Mouse (Mus musculus) cerebellum, postnatal 36 days (tissue): ENCODE results near the gene Pam.
"Not testable (repeated sequence)": the region's sequence is repeated elsewhere in the genome, so short reads cannot be mapped to it uniquely, and the experiment has no call there.

Experiments
- DNase-seq, 2 experiments: peaks; one replicate each; pipeline ENCODE4 v3.0.0; 2021 to 2022; ENCODE audit warnings: mixed read lengths in 2 of 2

Gene Pam

DNA sequence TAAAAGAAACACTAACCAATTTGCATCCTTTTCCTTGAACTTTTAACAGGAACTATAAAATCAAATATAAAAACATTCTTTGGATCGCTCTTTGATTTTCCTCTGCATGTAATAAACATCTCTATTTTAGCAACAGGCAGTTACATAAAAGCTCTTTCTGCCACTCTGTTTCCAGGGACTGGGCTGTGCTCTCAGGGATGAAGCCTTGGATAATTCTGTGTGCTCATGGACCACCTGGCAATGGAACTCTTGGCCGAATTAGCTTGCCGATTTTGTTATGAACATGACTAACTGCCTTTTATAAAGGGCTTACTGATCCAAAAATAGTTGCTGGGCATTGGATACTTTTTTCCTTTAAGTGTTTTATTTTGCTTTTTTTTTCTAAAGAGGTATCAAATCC lies 134.8 kb downstream of the Pam start:
- no peak for DNase-seq

DNA sequence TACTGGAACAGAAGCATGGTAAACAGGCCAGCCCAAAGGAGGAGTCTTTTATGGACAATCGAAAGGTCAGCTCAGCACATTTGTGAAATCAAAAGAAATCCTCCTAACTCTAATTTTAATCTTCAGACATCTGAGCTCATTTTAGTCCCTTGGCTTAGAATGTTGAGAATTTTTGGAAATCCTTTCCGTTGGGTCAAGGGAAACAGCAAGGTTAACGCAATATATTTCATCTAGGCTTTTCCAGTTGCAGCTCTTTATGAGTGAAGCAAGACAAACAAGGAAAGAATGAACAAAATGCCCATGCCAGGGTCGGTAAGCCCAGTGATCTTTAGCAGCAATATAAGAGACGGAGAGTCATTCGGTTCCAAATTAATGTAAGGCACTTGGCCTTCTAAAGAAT lies 135.3 kb downstream of the Pam start:
- DNase-seq: no peak

DNA sequence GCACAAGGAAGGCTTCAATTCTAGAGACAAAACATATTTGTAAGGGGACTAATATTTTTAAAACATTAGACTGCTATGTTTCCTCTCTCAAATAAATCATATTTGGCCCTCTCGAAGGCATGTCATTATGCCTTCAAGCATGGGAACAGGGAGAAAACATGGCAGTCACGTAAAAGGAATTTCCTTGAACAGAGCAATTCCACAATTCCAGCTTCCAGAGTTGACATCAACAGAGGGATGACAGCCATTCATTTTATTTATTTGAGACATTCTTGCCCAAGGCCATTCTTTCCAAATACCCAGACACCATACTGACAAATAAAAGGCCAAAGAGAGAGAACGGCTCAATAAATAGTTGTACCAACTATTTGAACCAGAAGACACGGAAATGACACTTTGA lies 136.7 kb downstream of the Pam start:
- no peak for DNase-seq

DNA sequence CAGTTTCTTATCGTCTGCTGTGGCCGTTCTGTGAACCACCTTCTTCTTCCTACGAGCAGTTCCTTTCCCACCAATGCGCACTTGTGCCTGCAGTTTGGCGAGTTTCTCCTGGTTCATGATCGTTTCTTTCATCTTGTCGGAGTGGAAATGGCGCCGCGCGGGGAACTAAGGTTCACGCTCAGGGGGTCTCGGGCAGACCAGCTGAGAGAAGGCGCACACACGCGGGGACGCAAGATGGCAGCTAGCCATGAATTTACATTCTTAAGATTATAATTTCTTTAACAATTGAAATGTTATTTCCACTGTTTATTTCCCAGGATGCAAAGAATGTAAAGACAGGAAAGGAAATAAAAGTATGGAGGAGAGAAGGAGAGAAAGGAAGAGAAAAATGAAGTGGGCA lies 146.2 kb downstream of the Pam start:
- not testable (repeated sequence) for DNase-seq

DNA sequence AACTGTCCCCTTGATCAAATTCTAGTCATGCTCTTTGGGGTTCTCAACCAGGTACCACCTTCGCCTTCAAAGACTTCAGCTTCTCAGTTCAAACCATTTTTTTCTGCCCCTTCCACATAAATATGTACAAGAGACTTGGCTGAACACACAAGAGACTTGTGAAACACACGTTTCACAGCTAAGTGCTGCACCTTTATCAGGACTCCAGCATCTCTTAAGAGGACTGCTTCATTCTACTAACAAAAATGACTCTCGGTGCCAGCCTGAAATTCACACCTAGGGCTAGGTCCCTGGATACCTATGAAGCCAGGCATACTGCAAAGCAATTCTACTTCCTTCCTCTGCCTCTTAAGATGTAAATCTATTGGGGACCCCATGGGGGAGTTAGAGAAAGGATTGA lies 148.3 kb downstream of the Pam start:
- no peak for DNase-seq

DNA sequence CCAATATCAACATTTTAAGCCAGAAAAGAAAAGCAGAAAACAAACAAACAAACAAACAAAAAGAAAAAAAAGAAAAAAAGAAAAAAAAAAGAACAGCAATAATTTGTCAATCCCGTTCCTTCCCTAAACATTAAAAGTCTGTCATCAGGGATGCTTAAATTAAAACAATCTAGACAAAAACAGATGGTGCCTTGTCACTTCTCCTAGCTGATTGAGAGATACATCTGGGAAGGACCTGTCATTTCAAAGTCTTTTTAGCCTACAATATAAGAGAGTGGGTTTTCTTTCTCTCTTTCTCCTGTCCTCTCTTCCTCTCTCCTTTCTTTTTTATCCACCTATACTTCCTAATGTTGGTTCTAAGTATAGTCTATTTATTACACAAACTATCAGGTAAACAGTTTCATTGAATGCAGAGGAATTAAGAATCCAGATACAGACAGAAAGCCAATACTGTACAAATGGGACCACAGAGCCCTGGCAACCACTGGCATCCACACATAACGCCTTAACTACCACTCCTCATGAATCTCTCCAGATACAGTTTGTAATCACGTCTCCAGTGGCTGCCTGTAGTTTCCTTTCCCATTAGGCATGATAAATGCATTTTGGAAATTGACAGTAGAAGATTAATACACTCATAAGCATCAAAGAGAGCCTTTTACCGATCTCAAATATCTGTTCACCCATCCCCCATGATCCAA lies 151.4 kb downstream of the Pam start:
- DNase-seq: no peak

DNA sequence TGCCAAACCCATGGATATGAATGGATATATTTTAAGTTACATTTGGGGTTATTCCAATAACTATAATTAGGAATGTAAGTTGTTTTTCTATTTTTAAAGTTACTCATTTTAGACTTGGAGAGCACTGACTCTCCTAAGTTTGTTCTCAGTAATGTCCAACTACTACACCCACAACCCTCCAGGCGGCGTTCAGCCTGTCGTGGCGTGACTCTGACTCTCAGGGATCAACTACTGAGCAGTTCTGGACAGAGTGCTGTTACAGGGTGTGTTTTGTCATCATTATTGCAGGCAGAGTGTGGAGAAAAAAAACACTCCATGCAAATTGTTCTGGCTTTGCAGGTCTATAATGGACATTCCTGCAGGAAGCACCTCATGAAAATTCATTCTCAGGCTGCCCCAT lies 152.0 kb downstream of the Pam start:
- DNase-seq: no peak

DNA sequence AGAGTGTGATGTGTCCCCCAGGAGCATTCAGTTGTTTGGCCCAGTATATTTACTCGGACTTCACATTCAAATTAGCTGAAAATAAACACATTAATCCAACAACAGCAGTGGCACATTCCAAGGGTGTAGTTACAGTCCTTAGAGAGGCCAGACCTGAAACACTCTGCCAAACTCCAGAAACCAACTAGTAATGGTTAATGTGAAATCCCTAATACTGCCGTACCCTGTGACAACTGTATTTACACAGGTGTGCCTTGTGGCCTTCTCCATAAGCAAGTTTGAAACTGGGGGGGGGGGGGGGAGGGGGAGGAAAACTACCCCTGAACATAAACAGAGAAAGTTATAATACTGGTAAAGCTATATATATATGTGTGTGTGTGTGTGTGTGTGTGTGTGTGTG lies 152.5 kb downstream of the Pam start:
- DNase-seq: no peak

DNA sequence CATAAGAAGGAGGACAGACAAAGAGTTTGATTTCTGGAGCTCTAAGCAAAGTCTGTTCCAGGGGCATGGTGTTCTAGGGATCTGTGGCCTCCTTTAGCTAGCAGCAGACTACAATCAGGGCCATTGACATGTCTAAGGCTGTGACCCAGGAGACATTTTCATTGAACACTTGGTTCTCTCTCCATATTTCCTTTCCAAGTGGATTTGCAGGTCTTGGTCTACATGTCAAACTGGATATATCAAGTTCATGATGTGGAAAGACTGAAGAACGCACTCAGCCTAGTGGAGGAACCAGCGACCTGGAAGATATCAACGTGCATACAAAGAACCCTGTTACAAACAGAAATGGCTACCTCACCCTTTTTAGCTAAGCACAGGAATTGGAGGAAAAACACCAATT lies 156.9 kb downstream of the Pam start:
- no peak for DNase-seq

DNA sequence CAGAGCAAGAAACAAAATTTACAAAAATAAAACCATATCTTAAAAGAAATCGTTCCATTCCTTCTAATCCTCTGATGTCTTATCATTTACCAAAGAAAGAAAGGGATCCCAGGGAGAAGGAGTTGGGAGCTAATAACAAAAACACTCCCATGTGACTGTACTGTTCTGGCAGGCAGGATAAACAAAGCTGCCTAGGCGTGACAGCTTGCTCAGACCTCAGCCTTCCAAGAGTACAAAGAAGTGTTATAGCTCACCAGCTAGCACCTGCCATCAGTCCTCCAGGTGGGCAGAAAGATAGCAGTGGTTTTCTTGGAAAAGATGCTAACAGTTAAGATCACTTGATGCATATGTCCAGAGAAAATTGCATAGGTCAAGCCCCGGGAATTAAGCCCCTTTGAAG lies 157.4 kb downstream of the Pam start:
- DNase-seq: no peak

DNA sequence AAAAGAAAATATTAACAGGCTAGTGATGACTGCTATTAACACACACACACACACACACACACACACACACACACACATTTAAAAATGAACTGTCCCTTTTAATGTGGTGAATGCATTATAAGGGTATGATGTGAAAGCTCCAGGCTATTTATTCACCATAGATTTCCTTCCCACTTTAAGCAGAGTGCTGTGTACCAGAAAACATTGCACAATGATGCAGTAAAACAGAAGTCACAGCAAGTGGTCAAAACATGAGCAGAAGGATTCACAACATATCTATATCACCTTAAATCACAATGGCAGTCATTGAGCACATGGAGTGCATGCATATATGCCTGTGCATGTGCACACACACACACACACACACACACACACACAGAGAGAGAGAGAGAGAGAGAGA lies 160.5 kb downstream of the Pam start:
- no peak for DNase-seq

DNA sequence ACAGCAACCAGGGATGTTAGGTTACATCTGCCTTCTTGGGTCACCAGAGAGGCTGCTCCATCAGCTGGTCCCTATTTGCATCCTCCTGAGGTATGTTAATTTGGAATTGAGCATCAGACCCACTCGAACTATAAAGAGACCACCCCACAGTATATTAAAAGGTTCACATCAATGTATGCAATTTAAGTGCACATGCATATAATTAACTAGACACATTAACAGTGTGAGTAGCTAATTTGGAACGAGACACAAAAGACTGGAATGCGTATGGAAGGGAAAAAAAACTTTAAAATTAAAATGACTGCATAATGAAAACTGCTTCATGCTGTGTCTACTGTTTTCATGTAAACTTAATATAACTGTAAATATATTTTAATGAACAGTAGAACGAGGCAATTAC lies 164.2 kb downstream of the Pam start:
- no peak for DNase-seq

DNA sequence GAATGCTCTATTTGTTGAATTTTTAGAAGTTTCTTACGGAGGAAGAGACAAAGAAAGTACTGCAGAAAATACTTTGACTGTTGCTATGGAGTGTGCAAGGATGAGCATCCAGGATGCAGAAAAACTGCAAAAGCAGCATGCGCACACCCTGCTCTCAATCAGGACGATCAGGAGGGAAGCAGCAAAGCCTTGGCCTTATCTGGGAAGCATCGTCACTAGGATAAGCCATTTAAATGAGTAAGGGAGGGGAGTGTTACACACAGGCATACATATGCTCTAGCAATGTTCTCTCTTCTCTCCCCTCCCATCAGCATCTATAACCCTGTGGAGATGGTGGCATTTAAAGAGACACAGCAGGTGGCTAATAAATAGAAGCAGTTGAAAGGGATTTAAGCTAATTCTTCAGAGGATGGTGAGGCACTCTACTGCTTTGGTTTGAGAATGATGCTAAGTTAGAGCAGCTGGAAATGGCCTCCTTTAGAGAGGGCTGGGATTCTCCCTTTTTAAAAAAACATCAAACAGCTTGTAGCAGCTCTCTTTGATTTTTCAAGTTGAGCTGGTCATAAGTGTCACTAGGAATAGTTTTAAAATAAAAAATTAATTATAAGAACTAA lies 165.9 kb downstream of the Pam start:
- no peak for DNase-seq

DNA sequence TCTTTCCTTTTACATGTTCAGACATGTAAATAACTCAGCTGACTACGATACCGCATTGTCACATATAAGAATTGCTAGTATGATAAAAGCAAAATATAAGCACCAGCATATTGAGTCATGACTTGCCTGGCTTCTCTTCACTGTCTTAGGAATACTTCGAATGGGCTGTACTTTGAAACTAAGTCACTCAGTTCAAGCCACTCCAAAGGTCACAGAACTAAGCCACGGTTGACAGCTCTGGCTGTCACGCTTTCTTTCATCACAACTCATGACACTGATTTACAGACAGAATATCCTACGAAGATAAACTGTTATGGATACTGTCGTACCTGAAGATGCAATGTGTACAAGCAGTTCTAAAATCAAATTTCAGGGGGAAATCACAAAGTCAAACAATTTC lies 168.7 kb downstream of the Pam start:
- no peak for DNase-seq

DNA sequence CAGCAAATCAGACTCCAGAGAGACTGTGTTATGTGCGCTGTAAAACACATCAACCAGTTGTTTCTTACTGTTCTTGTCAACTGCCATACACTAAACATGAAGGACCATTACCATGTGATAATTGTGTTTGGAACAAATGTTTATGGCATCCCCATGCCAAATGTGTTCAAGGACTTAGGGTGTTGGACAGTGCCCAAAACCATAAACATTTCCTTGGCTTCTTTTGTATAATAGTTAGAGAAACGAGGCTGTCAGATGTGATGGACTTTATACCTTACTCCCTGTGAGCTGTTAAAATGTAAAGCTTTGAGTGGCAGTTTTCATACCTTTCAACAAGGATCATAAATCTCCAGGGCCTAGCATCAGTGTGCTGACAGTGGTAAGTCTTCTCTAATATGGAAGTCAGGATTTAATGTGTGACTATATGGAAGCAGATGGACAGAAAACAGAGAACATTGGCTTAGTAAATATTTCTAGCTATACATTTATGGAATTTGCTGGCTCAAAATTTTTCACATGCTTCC lies 169.4 kb downstream of the Pam start:
- no peak for DNase-seq

DNA sequence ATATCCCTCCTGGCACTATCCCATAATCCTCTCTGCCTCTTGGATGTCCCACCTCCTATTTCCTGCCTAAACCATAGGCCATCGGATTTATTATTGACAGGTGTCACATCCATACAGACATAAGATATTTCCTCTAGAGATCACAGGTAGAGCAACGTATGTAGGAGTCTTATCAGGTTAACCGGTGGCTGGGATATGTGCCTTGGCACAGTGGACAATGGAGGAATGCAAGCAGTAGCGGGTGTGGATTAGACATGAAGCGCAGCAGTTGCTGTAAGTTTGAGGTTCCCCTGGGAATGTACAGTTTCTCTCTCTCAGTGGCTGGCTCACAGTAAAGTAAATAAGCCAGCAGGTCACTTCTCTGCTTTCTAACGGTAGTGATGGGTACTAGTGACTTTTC lies 173.1 kb downstream of the Pam start:
- DNase-seq: no peak

DNA sequence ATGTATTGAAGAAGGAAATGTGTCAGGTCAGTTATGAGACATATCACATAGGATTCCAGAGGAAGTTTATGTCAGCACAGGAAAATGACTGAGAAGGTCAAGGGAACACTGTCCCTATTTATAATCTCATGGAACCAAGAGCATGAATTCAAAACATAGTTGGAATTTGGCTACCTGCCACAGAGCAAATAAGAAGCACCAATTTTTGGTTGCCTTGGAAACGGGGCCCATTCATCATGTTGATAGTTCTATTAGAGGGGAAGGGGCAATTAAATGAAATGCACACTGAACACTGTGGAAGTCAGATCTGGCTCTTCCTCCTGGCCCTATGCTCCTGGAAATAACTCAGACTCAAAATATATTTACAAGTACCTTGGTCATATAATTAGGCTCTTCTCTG lies 173.6 kb downstream of the Pam start:
- DNase-seq: no peak

DNA sequence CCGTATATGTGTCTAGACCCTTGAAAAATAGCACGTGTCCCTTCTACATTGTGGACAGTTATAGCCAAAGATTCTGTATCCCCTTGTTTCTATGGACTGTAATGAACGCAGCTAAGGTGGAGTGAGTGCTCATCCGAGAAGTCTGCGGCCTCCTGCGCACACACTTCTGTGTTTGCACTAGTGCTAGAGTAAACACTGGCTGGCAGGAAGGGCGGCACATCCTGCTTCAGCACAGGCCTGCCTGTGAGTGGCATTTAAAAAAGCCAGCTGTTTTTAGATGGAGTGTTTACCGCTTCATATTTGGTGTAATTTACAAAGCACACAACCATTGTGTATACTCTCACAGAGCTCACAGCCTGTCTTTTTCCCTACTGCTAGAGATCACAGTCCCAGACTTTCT lies 177.0 kb downstream of the Pam start:
- no peak for DNase-seq

DNA sequence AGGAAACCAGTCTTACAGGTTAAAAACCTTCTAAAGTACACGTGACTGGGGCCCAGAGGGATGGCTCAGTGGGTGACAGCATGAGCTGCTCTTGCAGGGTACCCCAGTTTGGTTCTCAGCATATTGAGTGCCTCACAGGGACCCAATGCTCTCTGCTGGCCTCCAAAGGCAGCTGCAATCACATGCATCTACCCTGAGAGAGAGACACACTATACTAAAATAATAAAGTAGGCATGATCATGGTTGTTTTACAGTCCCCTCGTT lies 178.5 kb downstream of the Pam start:
- DNase-seq: no peak

DNA sequence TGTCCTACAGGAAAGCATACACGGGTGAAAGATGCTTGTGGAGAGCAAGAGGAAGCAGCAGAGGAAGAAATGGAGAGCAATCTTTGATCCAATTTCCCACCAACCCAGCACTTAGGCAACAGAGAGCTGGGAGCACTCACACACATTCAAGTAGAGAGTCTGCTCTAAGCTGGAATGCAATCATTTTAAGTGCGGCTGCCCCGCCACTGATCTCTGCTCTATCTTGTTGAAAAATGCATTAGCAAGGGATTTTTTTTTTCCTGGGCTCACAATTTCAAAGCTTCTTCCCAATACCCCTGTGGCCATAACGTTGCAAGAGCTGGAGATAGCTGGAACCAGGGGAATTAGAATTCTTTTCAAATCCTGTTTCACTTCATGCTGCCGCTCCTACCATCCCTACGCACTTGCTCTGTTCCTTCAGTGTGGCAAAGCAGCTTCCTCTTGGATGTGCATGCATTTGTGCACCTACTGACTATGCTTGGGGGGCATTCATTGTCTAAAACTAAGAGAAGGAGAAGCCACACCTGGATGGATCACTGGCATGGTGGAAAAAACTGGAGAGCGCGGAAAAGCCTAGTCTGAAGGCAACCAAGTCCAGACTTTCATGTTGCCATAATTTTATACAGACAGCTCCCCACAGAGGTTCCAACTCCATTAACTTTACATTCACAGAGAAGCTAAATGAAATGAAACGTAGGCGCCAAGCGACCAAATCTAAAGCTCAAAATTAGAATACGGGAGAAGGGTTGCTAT lies 179.1 kb downstream of the Pam start:
- no peak for DNase-seq

DNA sequence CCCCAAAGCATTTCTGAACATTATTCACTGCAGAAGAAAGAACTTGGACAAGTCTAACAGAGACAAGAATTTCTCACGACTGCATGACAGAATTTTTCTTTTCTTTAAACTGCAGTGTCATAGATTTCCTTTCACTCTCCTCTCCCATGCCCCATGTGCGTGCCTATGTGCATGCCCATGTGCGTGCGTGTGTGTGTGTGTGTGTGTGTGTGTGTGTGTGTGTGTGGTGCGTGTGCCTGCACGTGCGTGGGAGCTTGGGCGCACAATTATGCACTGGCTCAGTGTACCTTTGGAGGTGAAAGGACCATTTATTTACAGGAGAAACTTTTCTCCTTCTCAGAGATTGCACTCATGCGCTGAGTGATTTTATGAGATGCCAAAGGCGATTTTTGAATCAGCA lies 179.7 kb downstream of the Pam start:
- DNase-seq: no peak

DNA sequence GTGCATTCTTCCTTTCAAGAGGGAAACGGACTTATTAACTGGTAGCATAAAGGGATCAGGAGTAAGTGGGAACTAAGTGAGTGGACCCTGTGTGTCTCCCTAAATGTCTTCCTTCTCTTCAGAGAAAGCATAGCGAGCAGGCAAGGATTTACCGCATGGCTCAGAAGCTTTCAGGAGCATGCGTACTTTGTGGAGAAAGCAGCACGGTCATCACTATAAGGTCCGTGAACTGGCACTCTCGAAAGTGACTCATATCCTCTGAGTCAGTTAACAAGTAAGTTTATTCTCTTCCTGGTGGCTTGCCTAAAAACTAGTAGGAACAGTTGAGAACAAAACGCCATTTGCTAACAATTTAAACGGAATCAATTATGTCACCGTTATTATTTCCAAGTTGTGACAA lies 184.6 kb downstream of the Pam start:
- no peak for DNase-seq

DNA sequence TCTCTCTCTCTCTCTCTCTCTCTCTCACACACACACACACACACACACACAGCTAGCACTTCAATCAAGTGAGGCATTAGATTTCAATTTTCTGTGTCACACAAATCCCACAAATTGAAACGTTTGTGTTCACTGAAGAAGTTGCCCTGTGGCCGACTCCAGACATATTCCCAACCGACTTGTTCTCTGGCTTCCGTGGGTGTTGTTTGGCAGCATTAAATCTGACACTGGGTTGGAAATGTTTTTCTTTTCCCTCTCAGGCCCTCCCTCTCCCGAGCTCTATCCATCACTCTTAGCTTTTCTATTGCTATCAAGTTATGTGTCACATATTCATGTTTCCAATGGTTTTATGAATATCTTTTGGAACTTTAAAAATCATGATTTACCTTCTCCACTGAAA lies 185.9 kb downstream of the Pam start:
- no peak for DNase-seq

DNA sequence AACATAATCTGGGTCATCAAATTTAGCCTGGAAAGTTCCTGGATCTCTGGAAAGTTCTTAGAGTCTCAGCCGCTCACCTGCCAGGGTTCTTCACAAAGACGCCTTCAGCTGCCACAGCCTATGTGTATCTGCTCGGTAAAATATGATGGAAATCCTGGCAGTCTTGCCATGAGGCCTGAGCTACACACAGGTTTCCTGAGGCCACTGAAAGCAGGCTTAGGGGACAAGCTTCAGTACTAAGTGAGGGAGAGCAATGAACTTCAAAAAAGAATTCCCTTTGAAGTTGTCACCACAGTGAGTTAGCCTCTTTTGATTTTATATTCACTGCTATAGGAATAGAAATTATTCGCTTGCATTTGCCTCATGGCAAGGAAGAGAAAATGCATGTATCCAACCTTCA lies 186.7 kb downstream of the Pam start:
- DNase-seq: no peak
